ENCODE assay signal across 9 mouse cellular contexts in genomic region chr7:128687821-128688564, GRCm38 (mm10). TPM values are rescaled to one million over a fixed set of nuclear protein-coding genes. Genes with fewer than 3 reads are reported as not detected.
A peak's percentile ranks its signal among the peaks of the same experiment; 100 is the strongest.
DNase-seq lines count a peak whose midpoint lies in the region; ATAC-seq and TF ChIP-seq lines count a peak whose summit lies in the region.
"Had no signal": no experiment of that assay in that cellular context is flagged by ENCODE, and none has a peak within 500 bp of the region (broad histone marks: within the 10 kb centered on the region; RNA-seq: fewer than 3 reads in every experiment).

No protein-coding gene starts in this region.

- H3K4me2 ChIP-seq in forebrain, embryonic 11.5 days (ENCODE audit: low read depth, low read length, severe bottlenecking), result peak overlapping the region; percentile 46
- H3K4me2 ChIP-seq in heart, embryonic 15.5 days, result peak overlapping the region; percentile 72
- peak overlapping the region; percentile 65 for H3K4me2 ChIP-seq in liver, embryonic 14.5 days (ENCODE audit: low read depth)
- peak overlapping the region; percentile 50 for H3K4me2 ChIP-seq in neural tube, embryonic 11.5 days (ENCODE audit: low read depth)
- H3K4me2 ChIP-seq in stomach, embryonic 15.5 days, result peak overlapping the region; percentile 61

- H3K27ac ChIP-seq in forebrain, embryonic 11.5 days (ENCODE audit: low read depth, low read length), result peak overlapping the region; percentile 62
- no peak overlapping the region for H3K27ac ChIP-seq in heart, embryonic 15.5 days
- no peak overlapping the region for H3K27ac ChIP-seq in liver, embryonic 14.5 days
- peak overlapping the region; percentile 87 for H3K27ac ChIP-seq in neural tube, embryonic 11.5 days (ENCODE audit: low read depth, low read length)
- no peak overlapping the region for H3K27ac ChIP-seq in stomach, embryonic 15.5 days

- no peaks in the 10 kb centered on the region for H3K4me1 ChIP-seq in forebrain, embryonic 11.5 days (replicated peaks; ENCODE audit: control insufficient read depth, insufficient read depth, low read length)
- H3K4me1 ChIP-seq in heart, embryonic 15.5 days (replicated peaks), result no peaks in the 10 kb centered on the region
- no peaks in the 10 kb centered on the region for H3K4me1 ChIP-seq in liver, embryonic 14.5 days (replicated peaks; ENCODE audit: control insufficient read depth in 2 of 2, insufficient read depth in 2 of 2, low read length in 1 of 2)
- no peaks in the 10 kb centered on the region for H3K4me1 ChIP-seq in neural tube, embryonic 11.5 days (ENCODE audit: control insufficient read depth, insufficient read depth, low read length)
- no peaks in the 10 kb centered on the region for H3K4me1 ChIP-seq in stomach, embryonic 15.5 days

- peaks cover 11% of the 10 kb centered on the region; the same call in 1 of the 2 replicates for H3K36me3 ChIP-seq in forebrain, embryonic 11.5 days (ENCODE audit: control insufficient read depth, insufficient read depth, low read length)
- H3K36me3 ChIP-seq in heart, embryonic 15.5 days, result peaks cover 40% of the 10 kb centered on the region
- no peaks in the 10 kb centered on the region for H3K36me3 ChIP-seq in liver, embryonic 14.5 days (replicated peaks; ENCODE audit: control insufficient read depth, insufficient read depth, low read depth)
- H3K36me3 ChIP-seq in neural tube, embryonic 11.5 days (ENCODE audit: control insufficient read depth, insufficient read depth, low read length), result peaks cover 5% of the 10 kb centered on the region
- peaks cover 32% of the 10 kb centered on the region for H3K36me3 ChIP-seq in stomach, embryonic 15.5 days

- peak overlapping the region; percentile 41 for H3K4me3 ChIP-seq in forebrain, embryonic 11.5 days (ENCODE audit: low read depth, low read length)
- H3K4me3 ChIP-seq in heart, embryonic 15.5 days, result peak overlapping the region; percentile 53
- peak overlapping the region; percentile 48 to 62 for H3K4me3 ChIP-seq in liver, embryonic 14.5 days (ENCODE audit: insufficient read depth in 1 of 2, low read depth in 2 of 2, low read length in 2 of 2)
- H3K4me3 ChIP-seq in neural tube, embryonic 11.5 days (ENCODE audit: low read depth, low read length), result peak overlapping the region; percentile 38
- H3K4me3 ChIP-seq in stomach, embryonic 15.5 days (replicated peaks), result peak overlapping the region; percentile 45

- ATAC-seq in forebrain, embryonic 11.5 days (replicated peaks; ENCODE audit: low FRiP score), result peak; percentile 83
- peak; percentile 66; the same call in 1 of the 2 replicates for ATAC-seq in heart, embryonic 15.5 days (replicated peaks; ENCODE audit: insufficient number of reproducible peaks, insufficient read depth, low FRiP score, low read depth)
- peak; percentile 70 for ATAC-seq in liver, embryonic 14.5 days (ENCODE audit: insufficient read depth)
- peak; percentile 75 for ATAC-seq in neural tube, embryonic 11.5 days (ENCODE audit: insufficient read depth, low FRiP score, low TSS enrichment)
- ATAC-seq in stomach, embryonic 15.5 days (ENCODE audit: insufficient read depth, low FRiP score, low read depth), result peak; percentile 70
- ATAC-seq: Patski had no signal

- 0 out of 2 replicates have a peak, but pooled peaks have one; percentile 13 for TF ChIP-seq CTCF in liver, embryonic 14.5 days (IDR thresholded peaks at IDR 0.05; ENCODE audit: low read depth)

- peak overlapping the region; percentile 64 for H3K9ac ChIP-seq in forebrain, embryonic 11.5 days (ENCODE audit: low read length)
- H3K9ac ChIP-seq in heart, embryonic 15.5 days, result no peak overlapping the region
- no peak overlapping the region for H3K9ac ChIP-seq in liver, embryonic 14.5 days (replicated peaks)
- H3K9ac ChIP-seq in neural tube, embryonic 11.5 days (ENCODE audit: low read length), result peak overlapping the region; percentile 65
- no peak overlapping the region for H3K9ac ChIP-seq in stomach, embryonic 15.5 days

- H3K27me3 ChIP-seq in forebrain, embryonic 11.5 days (ENCODE audit: control insufficient read depth, insufficient read depth, low read length), result no peaks in the 10 kb centered on the region
- H3K27me3 ChIP-seq in heart, embryonic 15.5 days, result no peaks in the 10 kb centered on the region
- no peaks in the 10 kb centered on the region for H3K27me3 ChIP-seq in liver, embryonic 14.5 days (ENCODE audit: control insufficient read depth, insufficient read depth, low read length)
- H3K27me3 ChIP-seq in neural tube, embryonic 11.5 days (ENCODE audit: control insufficient read depth, insufficient read depth, low read length), result no peaks in the 10 kb centered on the region
- H3K27me3 ChIP-seq in stomach, embryonic 15.5 days (replicated peaks), result no peaks in the 10 kb centered on the region
- H3K27me3 ChIP-seq: Patski had no signal

- peaks cover 8% of the 10 kb centered on the region for H3K9me3 ChIP-seq in forebrain, embryonic 11.5 days (ENCODE audit: control insufficient read depth, low read length)
- no peaks in the 10 kb centered on the region for H3K9me3 ChIP-seq in heart, embryonic 15.5 days (replicated peaks)
- H3K9me3 ChIP-seq in liver, embryonic 14.5 days (ENCODE audit: control insufficient read depth, low read length), result no peaks in the 10 kb centered on the region
- H3K9me3 ChIP-seq in neural tube, embryonic 11.5 days (ENCODE audit: control insufficient read depth, low read length), result peaks cover 3% of the 10 kb centered on the region
- H3K9me3 ChIP-seq in stomach, embryonic 15.5 days, result no peaks in the 10 kb centered on the region

- TF ChIP-seq EP300 in liver, embryonic 14.5 days (IDR thresholded peaks at IDR 0.05; ENCODE audit: low read depth), result no peak

- 51% methylated on average over 56 of the region's 56 CpGs for WGBS in forebrain, embryonic 11.5 days
- WGBS in heart, embryonic 15.5 days, result 55% methylated on average over 56 of the region's 56 CpGs
- WGBS in liver, embryonic 14.5 days (ENCODE audit: insufficient replicate concordance), result 50% methylated on average over 56 of the region's 56 CpGs
- WGBS in neural tube, embryonic 11.5 days, result 53% methylated on average over 56 of the region's 56 CpGs
- WGBS in stomach, embryonic 15.5 days, result 51% methylated on average over 56 of the region's 56 CpGs

- DNase-seq in CD8-positive naive resting alpha-beta T cell, adult 2 months (ENCODE audit: low read depth in 2 of 2, low spot score in 2 of 2), result peak; percentile 58 to 74
- peak; percentile 33 for DNase-seq in c-Kit-positive CD71-negative TER-119-negative erythroid progenitor cells, embryonic 14.5 days (ENCODE audit: low read depth)
- DNase-seq in forebrain, embryonic 11.5 days (ENCODE audit: low spot score), result peak; percentile 89
- peak; percentile 61 for DNase-seq in kidney, postnatal 14 days
- peak in 1 of 3 experiments; percentile 33 for DNase-seq in liver, embryonic 14.5 days (ENCODE audit: low read depth in 3 of 3, low spot score in 3 of 3)
- peak; percentile 85 for DNase-seq in neural tube, embryonic 11.5 days (ENCODE audit: low spot score)

RNA-seq across cellular contexts. Expression of gene Mcmbp, which starts 52.3 kb away (rescaled TPM):
- polyA plus RNA-seq in forebrain, embryonic 11.5 days (2014; fragmentation: Nextera tagmentation; extraction: Ambion mirVana), result 86.1 and 90.8 TPM in 2 replicates
- polyA plus RNA-seq in heart, embryonic 15.5 days (2015; fragmentation: Nextera tagmentation; extraction: Ambion mirVana), result 34.9 and 39.3 TPM in 2 replicates
- polyA plus RNA-seq in liver, embryonic 14.5 days (2012; rRNA removed), result 9.0 and 12.6 TPM in 2 replicates
- 22.0 and 22.1 TPM in 2 replicates for polyA plus RNA-seq in liver, embryonic 14.5 days (2014; fragmentation: Nextera tagmentation; extraction: Ambion mirVana)
- 70.9 and 73.0 TPM in 2 replicates for polyA plus RNA-seq in neural tube, embryonic 11.5 days (2014; fragmentation: Nextera tagmentation; extraction: Ambion mirVana)
- 58.2 and 60.9 TPM in 2 replicates for polyA plus RNA-seq in stomach, embryonic 15.5 days (2015; fragmentation: Nextera tagmentation; extraction: Ambion mirVana)

RNA-seq across cellular contexts. Expression of gene Sec23ip, which starts 56.8 kb away (rescaled TPM):
- 44.5 and 45.3 TPM in 2 replicates for polyA plus RNA-seq in forebrain, embryonic 11.5 days (2014; fragmentation: Nextera tagmentation; extraction: Ambion mirVana)
- 25.5 and 29.9 TPM in 2 replicates for polyA plus RNA-seq in heart, embryonic 15.5 days (2015; fragmentation: Nextera tagmentation; extraction: Ambion mirVana)
- polyA plus RNA-seq in liver, embryonic 14.5 days (2012; rRNA removed), result 7.9 and 10.4 TPM in 2 replicates
- 14.7 and 15.7 TPM in 2 replicates for polyA plus RNA-seq in liver, embryonic 14.5 days (2014; fragmentation: Nextera tagmentation; extraction: Ambion mirVana)
- polyA plus RNA-seq in neural tube, embryonic 11.5 days (2014; fragmentation: Nextera tagmentation; extraction: Ambion mirVana), result 45.5 and 47.8 TPM in 2 replicates
- polyA plus RNA-seq in stomach, embryonic 15.5 days (2015; fragmentation: Nextera tagmentation; extraction: Ambion mirVana), result 32.3 and 32.5 TPM in 2 replicates

Comparison
In these comparisons a context has a peak if more than half of its experiments do, and no peak if none do; other contexts are left out.
1. H3K27ac ChIP-seq: peak in forebrain, embryonic 11.5 days (single experiment) and neural tube, embryonic 11.5 days (single experiment); none in heart, embryonic 15.5 days (single experiment), liver, embryonic 14.5 days (single experiment) and stomach, embryonic 15.5 days (single experiment).
2. H3K9ac ChIP-seq: peak in forebrain, embryonic 11.5 days (single experiment) and neural tube, embryonic 11.5 days (single experiment); none in heart, embryonic 15.5 days (single experiment), liver, embryonic 14.5 days (single experiment) and stomach, embryonic 15.5 days (single experiment).
3. Peak in every context shown above with its lines, with median percentiles within 50 percentile points of each other: ATAC-seq, H3K4me2 ChIP-seq and H3K4me3 ChIP-seq.